Comparison of ENCODE assay signal across 9 mouse cellular contexts in the genomic region with DNA sequence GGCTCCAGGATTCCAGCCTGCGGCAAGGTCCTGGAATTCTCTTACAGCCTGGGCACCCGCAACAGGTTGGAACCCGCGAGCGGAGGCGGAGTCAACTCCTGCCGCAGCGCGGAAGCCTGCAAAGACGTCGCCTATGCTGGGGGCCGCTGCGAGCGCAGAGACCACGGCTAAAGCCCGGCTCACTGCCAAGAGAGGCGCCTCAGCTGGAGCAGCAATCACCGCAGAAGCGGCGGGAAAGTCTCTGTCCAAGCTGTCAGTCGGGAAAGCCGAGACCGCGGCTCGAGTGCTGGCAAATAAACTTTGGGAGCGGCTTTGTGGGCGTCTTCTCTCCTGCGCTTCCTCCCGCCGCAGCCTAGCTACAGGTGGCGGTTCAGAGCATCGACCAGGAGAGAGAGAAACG. TPM values are rescaled to one million over a fixed set of nuclear protein-coding genes. Genes with fewer than 3 reads are reported as not detected.
A peak's percentile ranks its signal among the peaks of the same experiment; 100 is the strongest.
DNase-seq lines count a peak whose midpoint lies in the region; ATAC-seq lines count a peak whose summit lies in the region.
"Had no signal": no experiment of that assay in that cellular context is flagged by ENCODE, and none has a peak within 500 bp of the region (broad histone marks: within the 10 kb centered on the region; RNA-seq: fewer than 3 reads in every experiment).

No protein-coding gene starts in this region.

- H3K4me3 ChIP-seq in kidney, embryonic 14.5 days (ENCODE audit: low read length) = peak overlapping the region; percentile 37
- peak overlapping the region; percentile 34 for H3K4me3 ChIP-seq in embryonic facial prominence, embryonic 12.5 days
- peak overlapping the region; percentile 43 for H3K4me3 ChIP-seq in hindbrain, embryonic 16.5 days (ENCODE audit: low read length)

- ATAC-seq in kidney, embryonic 14.5 days (ENCODE audit: low FRiP score, low TSS enrichment) = no peak
- ATAC-seq in embryonic facial prominence, embryonic 12.5 days (ENCODE audit: insufficient number of reproducible peaks, insufficient read depth, low FRiP score, low TSS enrichment) = no peak
- ATAC-seq in hindbrain, embryonic 16.5 days = no peak

- H3K4me1 ChIP-seq in kidney, embryonic 14.5 days (ENCODE audit: control insufficient read depth, insufficient read depth, low read length) = no peaks in the 10 kb centered on the region
- H3K4me1 ChIP-seq in embryonic facial prominence, embryonic 12.5 days = no peaks in the 10 kb centered on the region
- H3K4me1 ChIP-seq in hindbrain, embryonic 16.5 days (ENCODE audit: control insufficient read depth, insufficient read depth, low read depth, low read length) = peaks cover 7% of the 10 kb centered on the region

- no peaks in the 10 kb centered on the region for H3K9me3 ChIP-seq in kidney, embryonic 14.5 days (ENCODE audit: control insufficient read depth, low read length)
- H3K9me3 ChIP-seq in embryonic facial prominence, embryonic 12.5 days = no peaks in the 10 kb centered on the region
- no peaks in the 10 kb centered on the region for H3K9me3 ChIP-seq in hindbrain, embryonic 16.5 days (ENCODE audit: control insufficient read depth, low read length)

- H3K27ac ChIP-seq in kidney, embryonic 14.5 days (ENCODE audit: low read depth, low read length) = no peak overlapping the region
- no peak overlapping the region for H3K27ac ChIP-seq in embryonic facial prominence, embryonic 12.5 days
- H3K27ac ChIP-seq in hindbrain, embryonic 16.5 days (ENCODE audit: low read depth, low read length) = no peak overlapping the region

- DNase-seq in kidney, adult 11 months = no peak
- peak; percentile 9 for DNase-seq in lung, postnatal 10 days
- peak; percentile 11 for DNase-seq in testis, postnatal 14 days (ENCODE audit: low spot score)
- no peak for DNase-seq in urinary bladder, postnatal 4 days (ENCODE audit: low spot score in 2 of 2)
- DNase-seq in ovary, postnatal 10 days (ENCODE audit: low spot score) = no peak

- H3K4me2 ChIP-seq in kidney, embryonic 14.5 days (replicated peaks; ENCODE audit: low read depth, low read length) = peak overlapping the region; percentile 47
- peak overlapping the region; percentile 58 for H3K4me2 ChIP-seq in embryonic facial prominence, embryonic 12.5 days (replicated peaks)
- peak overlapping the region; percentile 74 for H3K4me2 ChIP-seq in hindbrain, embryonic 16.5 days (ENCODE audit: low read length)

- WGBS in kidney, embryonic 14.5 days = 27% methylated on average over 33 of the region's 33 CpGs
- WGBS in embryonic facial prominence, embryonic 12.5 days = 18% methylated on average over 32 of the region's 33 CpGs
- 16% methylated on average over 33 of the region's 33 CpGs for WGBS in hindbrain, embryonic 16.5 days

- no peaks in the 10 kb centered on the region for H3K36me3 ChIP-seq in kidney, embryonic 14.5 days (ENCODE audit: control insufficient read depth, insufficient read depth, low read length)
- H3K36me3 ChIP-seq in embryonic facial prominence, embryonic 12.5 days = no peaks in the 10 kb centered on the region
- H3K36me3 ChIP-seq in hindbrain, embryonic 16.5 days (ENCODE audit: control insufficient read depth, insufficient read depth, low read length) = no peaks in the 10 kb centered on the region

- H3K9ac ChIP-seq in kidney, embryonic 14.5 days (ENCODE audit: low read depth, low read length) = no peak overlapping the region
- H3K9ac ChIP-seq in embryonic facial prominence, embryonic 12.5 days = no peak overlapping the region
- H3K9ac ChIP-seq in hindbrain, embryonic 16.5 days (ENCODE audit: low read depth, low read length) = peak overlapping the region; percentile 27; the same call in 1 of the 2 replicates

- H3K27me3 ChIP-seq in kidney, embryonic 14.5 days (ENCODE audit: control insufficient read depth, insufficient read depth, low read length) = peaks cover 59% of the 10 kb centered on the region
- H3K27me3 ChIP-seq in embryonic facial prominence, embryonic 12.5 days = peaks cover 68% of the 10 kb centered on the region
- H3K27me3 ChIP-seq in hindbrain, embryonic 16.5 days (replicated peaks; ENCODE audit: control insufficient read depth, insufficient read depth, low read length) = peaks cover 33% of the 10 kb centered on the region

RNA-seq across cellular contexts. Expression of gene Irs4, which starts 3.3 kb away (rescaled TPM):
- 0.04 and 0.19 TPM in 2 replicates for polyA plus RNA-seq in kidney, embryonic 14.5 days (2014; fragmentation: Nextera tagmentation; extraction: Ambion mirVana)
- polyA plus RNA-seq in embryonic facial prominence, embryonic 12.5 days (2016; fragmentation: Nextera tagmentation; extraction: Ambion mirVana) = 1.4 and 1.6 TPM in 2 replicates
- polyA plus RNA-seq in hindbrain, embryonic 16.5 days (2015; fragmentation: Nextera tagmentation; extraction: Ambion mirVana) = 1.8 and 2.1 TPM in 2 replicates
- polyA plus RNA-seq: large intestine, adult 2 months had no signal

Comparison
In these comparisons a context has a peak if more than half of its experiments do, and no peak if none do; other contexts are left out.
1. DNase-seq: peak in lung, postnatal 10 days (single experiment) and testis, postnatal 14 days (single experiment); none in kidney, adult 11 months (single experiment), urinary bladder, postnatal 4 days (0 of 2) and ovary, postnatal 10 days (single experiment).
2. Peak in every context shown above with its lines, with median percentiles within 50 percentile points of each other: H3K4me2 ChIP-seq and H3K4me3 ChIP-seq.